Mouse (Mus musculus) hindbrain, embryonic 13.5 days (tissue): Measurements from ENCODE around the gene Ankrd11. TPM values are rescaled to one million over a fixed set of nuclear protein-coding genes. Genes with fewer than 3 reads are reported as not detected.

ENCODE experiments used
- ATAC-seq: fragments of 200-750 bp; cut with Nextera tagmentation; 2 replicates; pipeline ENCODE4 v1.8.0; 2017; ENCODE audit warnings: moderate TSS enrichment; ENCODE audit not compliant: low FRiP score
- H3K27ac ChIP-seq: fragments of 300-500 bp; sonication (generic); 2 replicates; pipeline ENCODE4 v1.5.1; 2015; ENCODE audit warnings: inconsistent platforms, mild to moderate bottlenecking, moderate library complexity
- H3K27me3 ChIP-seq: fragments of 300-500 bp; sonication (generic); 2 replicates; pipeline ENCODE4 v1.6.1; 2015; ENCODE audit warnings: mild to moderate bottlenecking, inconsistent platforms
- H3K36me3 ChIP-seq: fragments of 300-500 bp; sonication (generic); 2 replicates; pipeline ENCODE4 v1.6.1; 2015; ENCODE audit warnings: mild to moderate bottlenecking, inconsistent platforms
- H3K4me1 ChIP-seq: fragments of 300-500 bp; sonication (generic); replicated peaks from 2 replicates; pipeline ENCODE4 v1.6.1; 2015; ENCODE audit warnings: inconsistent platforms
- H3K4me2 ChIP-seq: fragments of 300-500 bp; sonication (generic); 2 replicates; pipeline ENCODE4 v1.6.1; 2015; ENCODE audit warnings: inconsistent platforms, mild to moderate bottlenecking, moderate library complexity
- H3K4me3 ChIP-seq: fragments of 300-500 bp; sonication (generic); 2 replicates; pipeline ENCODE4 v1.5.1; 2015; ENCODE audit warnings: mild to moderate bottlenecking, inconsistent platforms
- H3K9ac ChIP-seq: fragments of 300-500 bp; sonication (generic); 2 replicates; pipeline ENCODE4 v1.6.1; 2015; ENCODE audit warnings: mild to moderate bottlenecking, inconsistent platforms
- H3K9me3 ChIP-seq: fragments of 300-500 bp; sonication (generic); 2 replicates; pipeline ENCODE4 v1.6.1; 2016; ENCODE audit warnings: inconsistent platforms
- WGBS: fragments of 180-500 bp; shearing (Covaris S2); methylation state at CpG from one replicate; pipeline ENCODE4 v1.1.7; 2015; 5-methylcytosine and 5-hydroxymethylcytosine counted together
- polyA plus RNA-seq: library from polyadenylated mRNA; unstranded; fragments of >200 nt; fragmentation: Nextera tagmentation; extraction: Ambion mirVana; gene quantifications from 2 replicates; pipeline ENCODE4 v1.2.1, GENCODE M21; 2015

Gene Ankrd11
- polyA plus RNA-seq, 1 experiment from 2014 or later: 29.9 TPM

DNA sequence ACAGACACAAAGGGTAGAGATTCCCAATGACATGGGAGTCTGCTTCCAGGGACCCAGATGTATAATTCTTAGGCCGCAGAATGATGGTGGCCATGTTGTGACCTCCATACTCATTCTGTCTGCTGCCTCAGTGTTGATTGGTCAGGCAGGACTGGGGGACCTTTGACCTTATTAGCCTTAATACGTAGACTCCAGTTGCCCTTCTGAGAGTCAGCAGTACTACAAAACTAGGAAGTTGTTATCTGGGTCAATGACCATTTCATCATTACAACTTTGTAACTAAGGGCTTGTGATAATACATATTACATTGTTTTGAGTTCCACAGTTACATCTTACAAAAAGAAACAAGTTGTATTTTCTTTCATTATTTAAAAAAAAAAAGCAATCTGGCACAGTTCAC is 96.3 kb downstream of the Ankrd11 start:
- Histone ChIP-seq H3K4me3 (no peak overlapping the region), H3K9me3 (no peaks in the 10 kb centered on the region), H3K36me3 (no peaks in the 10 kb centered on the region), H3K4me2 (no peak overlapping the region), H3K27ac (no peak overlapping the region), H3K27me3 (no peaks in the 10 kb centered on the region), H3K4me1 (peaks cover 32% of the 10 kb centered on the region), H3K9ac (no peak overlapping the region)
- WGBS: 77% methylated on average over 2 of the region's 2 CpGs
- ATAC-seq: no peak

DNA sequence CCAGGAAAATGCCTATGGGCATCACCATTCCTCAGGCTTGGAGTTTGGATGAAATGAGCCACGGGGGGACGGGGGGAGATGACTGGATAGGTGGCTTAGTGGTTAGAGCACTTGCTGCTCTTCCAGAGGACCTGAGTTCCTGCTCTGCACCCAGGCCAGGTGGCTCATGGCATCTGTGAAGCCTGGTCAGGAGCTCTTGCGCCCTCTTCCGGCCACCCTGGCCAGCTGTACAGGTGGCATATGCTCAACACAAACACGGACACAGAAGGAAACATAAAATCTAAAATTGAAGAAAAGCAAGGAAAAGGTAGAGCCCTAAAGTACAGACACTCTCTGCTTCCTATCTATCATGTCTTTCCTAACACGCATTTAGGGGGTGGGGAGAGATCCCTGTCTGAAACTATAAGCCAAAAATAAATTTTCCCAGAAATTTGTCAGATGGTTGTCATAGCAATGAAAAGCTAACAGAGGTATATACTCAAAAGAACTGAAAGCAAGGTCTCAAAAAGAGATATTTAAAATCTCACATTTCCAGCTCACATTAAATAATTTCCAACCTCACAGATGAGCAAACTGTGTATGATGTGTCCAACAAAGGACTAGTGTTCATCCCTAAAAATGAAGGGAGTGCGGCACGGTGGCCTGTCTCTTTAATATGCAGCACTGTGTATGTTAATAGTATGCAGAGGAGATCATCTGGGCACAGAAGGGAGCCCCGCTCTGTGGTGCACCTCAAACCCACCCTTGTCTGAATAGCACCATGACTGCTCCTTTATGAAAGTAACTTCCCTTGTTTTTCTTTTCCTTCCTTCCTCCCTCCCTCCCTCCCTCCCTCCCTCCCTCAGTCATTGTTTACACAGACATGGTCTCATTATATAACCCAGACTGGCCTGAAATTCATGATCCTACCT is 99.0 kb downstream of the Ankrd11 start:
- no peaks in the 10 kb centered on the region for H3K36me3 ChIP-seq
- peaks cover 28% of the 10 kb centered on the region for H3K4me1 ChIP-seq
- H3K4me3 ChIP-seq: no peak overlapping the region
- H3K9me3 ChIP-seq: no peaks in the 10 kb centered on the region
- H3K4me2 ChIP-seq: no peak overlapping the region
- H3K9ac ChIP-seq: no peak overlapping the region
- no peak overlapping the region for H3K27ac ChIP-seq
- WGBS: 66% methylated on average over 9 of the region's 9 CpGs
- no peaks in the 10 kb centered on the region for H3K27me3 ChIP-seq
- ATAC-seq: no peak

DNA sequence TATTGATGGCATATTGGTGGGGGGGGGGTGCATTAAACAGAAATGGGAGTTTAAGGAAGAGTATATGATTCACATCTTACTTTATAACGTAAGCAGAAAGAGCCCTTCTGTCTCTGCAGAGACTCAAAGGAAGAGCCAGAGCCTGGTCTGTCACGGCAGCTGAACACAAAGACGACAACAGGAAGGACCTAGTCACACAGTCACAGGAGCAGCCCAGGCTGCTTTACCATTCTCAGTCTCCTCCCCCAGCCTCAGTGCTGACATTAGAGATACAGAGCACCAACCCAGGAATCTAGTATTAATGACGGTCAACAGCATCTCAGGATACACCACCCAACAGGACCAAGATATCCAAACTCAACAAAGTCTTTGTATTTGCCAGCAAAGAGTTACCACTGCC is 103.5 kb downstream of the Ankrd11 start:
- Histone ChIP-seq H3K4me2 (no peak overlapping the region), H3K36me3 (no peaks in the 10 kb centered on the region), H3K4me1 (peaks cover 57% of the 10 kb centered on the region), H3K4me3 (no peak overlapping the region), H3K9ac (no peak overlapping the region), H3K27ac (peak overlapping the region; percentile 25), H3K27me3 (no peaks in the 10 kb centered on the region), H3K9me3 (no peaks in the 10 kb centered on the region)
- 51% methylated on average over 4 of the region's 4 CpGs for WGBS
- ATAC-seq: no peak

DNA sequence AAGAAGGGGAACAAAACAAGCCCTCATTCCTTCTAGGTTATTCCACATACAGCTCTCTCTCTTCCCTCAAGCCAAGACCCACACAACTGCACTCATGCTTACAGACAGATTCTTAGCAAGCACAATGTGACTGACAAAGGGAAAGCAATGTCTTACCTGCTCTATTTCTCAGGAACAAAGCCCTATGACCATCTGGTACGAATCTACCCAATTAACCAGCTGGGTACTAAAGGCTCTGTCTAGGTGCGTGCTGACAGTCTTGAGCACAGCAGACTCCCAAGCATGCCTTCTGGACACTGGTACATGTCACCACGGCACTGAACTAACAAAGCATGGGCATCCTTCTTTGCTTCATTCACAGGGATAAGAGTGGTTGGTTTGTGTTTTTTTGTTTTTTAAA is 103.9 kb downstream of the Ankrd11 start:
- Histone ChIP-seq H3K36me3 (no peaks in the 10 kb centered on the region), H3K9me3 (no peaks in the 10 kb centered on the region), H3K4me3 (no peak overlapping the region), H3K27me3 (no peaks in the 10 kb centered on the region), H3K9ac (no peak overlapping the region), H3K4me2 (no peak overlapping the region), H3K27ac (peak overlapping the region; percentile 25), H3K4me1 (peaks cover 56% of the 10 kb centered on the region)
- no peak for ATAC-seq
- 59% methylated on average over 3 of the region's 3 CpGs for WGBS

DNA sequence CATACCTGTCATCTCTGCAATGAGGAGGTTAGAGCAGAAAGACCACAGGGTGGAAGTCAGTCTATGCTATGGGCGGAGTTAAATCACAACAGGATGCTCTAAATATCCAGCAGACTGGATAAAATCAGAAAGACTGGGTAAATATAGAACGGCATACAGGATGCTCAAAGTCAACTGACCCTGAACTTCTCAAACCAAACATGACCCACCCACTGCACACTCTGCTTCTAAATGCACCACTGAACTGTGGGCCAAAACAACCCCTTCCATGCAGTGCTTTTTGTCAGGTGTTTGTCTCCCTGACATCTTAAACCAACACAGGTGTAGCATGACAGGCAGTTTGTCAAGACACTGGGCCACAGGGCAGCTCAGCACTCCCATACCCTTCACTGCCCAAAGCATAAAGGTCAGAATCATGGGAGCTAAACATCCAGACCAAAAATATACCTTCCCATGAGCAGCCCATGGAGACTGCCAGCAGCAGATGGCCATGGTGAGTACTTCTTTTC is 104.5 kb downstream of the Ankrd11 start:
- WGBS: 86% methylated on average over 2 of the region's 2 CpGs
- ATAC-seq: no peak
- peaks cover 55% of the 10 kb centered on the region for H3K4me1 ChIP-seq
- no peak overlapping the region for H3K9ac ChIP-seq
- no peak overlapping the region for H3K4me3 ChIP-seq
- H3K36me3 ChIP-seq: no peaks in the 10 kb centered on the region
- H3K9me3 ChIP-seq: no peaks in the 10 kb centered on the region
- no peaks in the 10 kb centered on the region for H3K27me3 ChIP-seq
- H3K4me2 ChIP-seq: no peak overlapping the region
- peak overlapping the region; percentile 25 for H3K27ac ChIP-seq

DNA sequence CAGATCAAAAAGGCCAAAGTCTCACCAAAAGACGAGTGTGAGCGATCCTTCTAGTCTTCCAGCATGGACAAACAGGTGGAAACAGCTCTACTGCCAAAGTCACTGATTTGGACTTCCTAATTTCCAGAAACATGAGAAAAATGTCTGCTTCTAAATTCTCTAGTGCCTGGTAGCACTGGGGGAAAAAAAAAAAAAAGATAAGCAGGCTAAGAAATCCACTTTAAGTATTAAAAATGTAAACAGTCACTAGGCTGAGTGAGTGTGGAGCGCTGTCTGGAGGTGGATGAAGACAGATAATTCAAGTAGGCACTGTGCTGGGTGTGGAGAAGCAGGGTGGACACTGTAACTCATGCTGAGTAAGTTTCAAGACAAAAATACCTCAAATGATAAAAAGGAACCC is 106.2 kb downstream of the Ankrd11 start:
- H3K4me3 ChIP-seq: no peak overlapping the region
- peaks cover 66% of the 10 kb centered on the region for H3K4me1 ChIP-seq
- no peaks in the 10 kb centered on the region for H3K27me3 ChIP-seq
- H3K4me2 ChIP-seq: no peak overlapping the region
- H3K9ac ChIP-seq: no peak overlapping the region
- H3K36me3 ChIP-seq: no peaks in the 10 kb centered on the region
- 91% methylated on average over 3 of the region's 3 CpGs for WGBS
- H3K9me3 ChIP-seq: no peaks in the 10 kb centered on the region
- peak overlapping the region; percentile 78; the same call in 1 of the 2 replicates for H3K27ac ChIP-seq
- ATAC-seq: no peak

DNA sequence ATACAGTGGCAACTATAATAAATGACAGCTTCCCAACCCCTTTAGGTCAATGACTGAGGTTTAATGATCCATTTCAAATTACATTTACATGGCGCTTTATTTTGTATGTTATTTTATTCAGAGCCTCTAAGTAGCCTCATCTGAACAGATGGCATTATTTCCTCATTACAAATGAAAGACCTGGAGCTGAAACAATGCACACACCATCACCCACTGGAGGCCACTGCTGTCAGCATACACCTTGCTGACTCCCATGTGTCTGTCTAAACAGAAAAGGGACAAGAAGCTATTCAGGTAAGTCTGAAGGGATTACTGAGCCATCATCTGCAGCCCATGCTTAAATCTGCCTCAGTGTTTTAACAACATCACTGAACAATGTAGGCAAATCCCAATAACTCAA is 107.0 kb downstream of the Ankrd11 start:
- no peaks in the 10 kb centered on the region for H3K27me3 ChIP-seq
- H3K9me3 ChIP-seq: no peaks in the 10 kb centered on the region
- no peak overlapping the region for H3K9ac ChIP-seq
- H3K4me1 ChIP-seq: peaks cover 66% of the 10 kb centered on the region
- no peaks in the 10 kb centered on the region for H3K36me3 ChIP-seq
- H3K4me2 ChIP-seq: no peak overlapping the region
- no peak overlapping the region for H3K4me3 ChIP-seq
- ATAC-seq: no peak
- peak overlapping the region; percentile 78 for H3K27ac ChIP-seq
- 60% methylated on average over 1 of the region's 1 CpGs for WGBS

DNA sequence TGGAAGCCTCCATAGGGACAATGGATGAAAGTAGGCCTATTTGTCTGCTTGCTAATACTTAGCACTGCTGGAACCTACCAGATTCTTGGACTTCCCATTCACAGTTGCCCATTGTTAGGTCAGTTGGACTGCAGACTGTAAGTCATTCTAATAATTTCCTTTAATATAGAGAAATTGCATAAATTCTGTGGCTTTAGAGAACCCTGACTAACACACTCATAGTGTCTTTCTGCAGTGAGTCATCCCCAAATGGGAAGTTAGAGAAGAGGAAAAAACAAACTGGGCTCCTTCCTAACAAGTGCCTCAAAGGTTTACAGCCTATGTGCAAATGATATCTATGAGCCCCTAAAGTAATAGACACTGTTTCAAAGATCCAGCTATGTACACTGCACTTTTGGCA is 108.1 kb downstream of the Ankrd11 start:
- peaks cover 66% of the 10 kb centered on the region for H3K4me1 ChIP-seq
- no peak overlapping the region for H3K4me2 ChIP-seq
- H3K27me3 ChIP-seq: no peaks in the 10 kb centered on the region
- no peak overlapping the region for H3K9ac ChIP-seq
- H3K27ac ChIP-seq: no peak overlapping the region
- ATAC-seq: no peak
- H3K9me3 ChIP-seq: no peaks in the 10 kb centered on the region
- H3K36me3 ChIP-seq: no peaks in the 10 kb centered on the region
- no peak overlapping the region for H3K4me3 ChIP-seq

DNA sequence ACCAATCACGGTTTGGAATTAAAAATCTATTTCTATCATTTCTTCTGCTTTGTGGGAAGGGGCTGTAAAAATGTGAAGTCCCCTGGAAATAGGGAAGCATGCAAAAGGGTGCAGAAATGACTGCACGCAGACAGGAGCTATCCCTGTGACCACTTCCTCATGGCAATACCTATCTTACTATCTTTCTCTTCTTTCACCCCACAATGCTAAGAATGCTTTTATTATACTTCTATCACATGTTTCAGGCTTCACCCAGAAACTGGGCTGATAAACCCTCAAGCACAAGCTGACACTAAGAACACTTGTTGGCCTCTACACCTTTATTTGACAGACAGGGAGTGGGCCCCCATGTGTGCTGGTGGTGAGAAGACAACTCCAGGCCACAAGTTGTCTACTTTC is 109.5 kb downstream of the Ankrd11 start:
- H3K9me3 ChIP-seq: no peaks in the 10 kb centered on the region
- peak overlapping the region; percentile 0; the same call in 1 of the 2 replicates for H3K27ac ChIP-seq
- H3K36me3 ChIP-seq: no peaks in the 10 kb centered on the region
- H3K4me1 ChIP-seq: peaks cover 53% of the 10 kb centered on the region
- no peak overlapping the region for H3K4me2 ChIP-seq
- no peak overlapping the region for H3K4me3 ChIP-seq
- H3K9ac ChIP-seq: no peak overlapping the region
- no peak for ATAC-seq
- H3K27me3 ChIP-seq: no peaks in the 10 kb centered on the region
- 90% methylated on average over 2 of the region's 2 CpGs for WGBS

DNA sequence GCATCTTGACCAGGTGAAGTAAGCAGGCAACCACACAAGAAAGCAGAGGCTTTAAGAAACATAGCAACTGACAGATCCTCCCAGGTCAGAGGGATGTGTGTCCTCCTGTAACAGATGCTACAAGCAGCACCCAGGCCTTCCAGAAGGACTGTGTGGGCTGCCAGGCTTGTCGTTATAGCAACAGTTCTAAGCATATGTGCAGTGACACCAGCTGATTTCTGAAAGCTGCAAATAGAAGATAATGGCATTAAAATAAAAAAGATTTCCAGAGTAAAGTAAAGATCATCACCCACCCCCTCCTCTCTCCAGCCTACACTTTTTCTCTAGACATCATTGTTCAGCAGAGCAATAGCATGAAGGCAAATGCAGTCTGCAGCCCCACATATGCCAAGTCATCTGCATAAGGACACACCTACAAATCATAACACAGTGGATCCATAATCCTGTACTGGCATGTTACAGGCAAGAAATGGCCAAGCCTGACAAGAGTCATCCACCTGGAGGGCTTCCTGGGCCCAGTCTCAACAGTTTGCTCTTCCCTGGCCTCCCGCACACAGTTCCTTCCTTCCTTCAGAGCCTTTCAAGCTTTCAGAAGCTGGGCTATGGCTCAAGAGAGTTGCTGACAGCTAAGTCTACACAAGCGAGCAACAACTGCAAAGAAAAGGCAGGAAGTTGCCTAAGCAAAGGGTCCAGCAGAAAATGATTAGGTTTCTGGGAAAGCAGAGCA is 110.1 kb downstream of the Ankrd11 start:
- WGBS: 65% methylated on average over 3 of the region's 3 CpGs
- no peak overlapping the region for H3K4me3 ChIP-seq
- no peaks in the 10 kb centered on the region for H3K27me3 ChIP-seq
- no peaks in the 10 kb centered on the region for H3K9me3 ChIP-seq
- ATAC-seq: no peak
- no peak overlapping the region for H3K9ac ChIP-seq
- H3K4me2 ChIP-seq: no peak overlapping the region
- H3K36me3 ChIP-seq: no peaks in the 10 kb centered on the region
- H3K27ac ChIP-seq: peak overlapping the region; percentile 0; the same call in 1 of the 2 replicates
- peaks cover 47% of the 10 kb centered on the region for H3K4me1 ChIP-seq

DNA sequence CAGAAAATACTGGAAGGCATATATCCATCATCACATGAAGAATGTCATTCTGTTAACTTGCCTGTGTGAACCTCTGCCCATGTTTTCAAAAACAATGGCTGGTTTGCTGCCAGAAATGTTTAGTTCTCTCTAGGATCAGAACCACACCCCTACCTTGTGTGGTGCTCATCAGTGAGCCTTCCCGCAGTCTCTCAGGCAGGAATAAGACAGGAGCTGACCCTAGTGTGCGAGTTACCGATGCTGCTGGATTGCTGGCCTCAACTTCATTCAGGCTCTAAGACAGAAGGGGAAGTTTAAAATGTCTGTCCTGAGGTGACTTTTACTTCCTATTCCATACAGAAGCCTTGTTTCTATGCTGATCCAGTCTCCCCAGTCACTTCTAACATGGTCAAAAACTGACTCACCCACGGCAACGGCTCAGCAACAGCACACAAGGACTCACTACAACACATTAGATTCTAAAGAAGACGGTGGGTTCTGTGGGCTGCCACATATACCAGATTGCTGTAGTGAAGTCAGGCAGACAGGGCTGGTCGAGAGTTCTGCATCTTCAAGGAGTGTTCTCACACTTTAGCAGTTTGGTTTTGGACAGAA is 113.3 kb downstream of the Ankrd11 start:
- no peak overlapping the region for H3K9ac ChIP-seq
- 89% methylated on average over 7 of the region's 7 CpGs for WGBS
- no peak overlapping the region for H3K4me2 ChIP-seq
- no peak for ATAC-seq
- H3K27ac ChIP-seq: no peak overlapping the region
- no peaks in the 10 kb centered on the region for H3K9me3 ChIP-seq
- no peaks in the 10 kb centered on the region for H3K36me3 ChIP-seq
- no peaks in the 10 kb centered on the region for H3K27me3 ChIP-seq
- peaks cover 29% of the 10 kb centered on the region for H3K4me1 ChIP-seq
- no peak overlapping the region for H3K4me3 ChIP-seq

DNA sequence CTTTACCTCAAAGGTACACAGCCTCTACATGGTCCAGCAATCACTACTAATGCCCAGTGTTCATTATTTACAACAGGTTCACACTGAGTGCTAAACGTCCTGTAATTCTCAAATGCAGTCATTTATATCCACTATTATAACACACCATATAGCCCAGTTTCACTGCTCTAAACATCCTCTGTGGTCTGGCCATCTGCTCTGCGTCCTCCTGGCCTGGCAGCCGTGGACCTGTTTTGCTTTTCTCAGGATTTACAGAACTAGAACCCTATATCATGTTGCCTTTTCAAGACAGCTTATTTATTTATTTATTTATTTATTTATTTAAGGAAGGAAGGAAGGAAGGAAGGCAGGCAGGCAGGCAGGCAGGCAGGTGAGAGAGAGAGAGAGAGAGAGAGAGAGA is 114.2 kb downstream of the Ankrd11 start:
- Histone ChIP-seq H3K4me3 (no peak overlapping the region), H3K27me3 (no peaks in the 10 kb centered on the region), H3K9me3 (no peaks in the 10 kb centered on the region), H3K4me1 (peaks cover 29% of the 10 kb centered on the region), H3K4me2 (no peak overlapping the region), H3K9ac (no peak overlapping the region), H3K36me3 (no peaks in the 10 kb centered on the region), H3K27ac (no peak overlapping the region)
- no peak for ATAC-seq
- WGBS: 88% methylated on average over 3 of the region's 3 CpGs
